Mouse (Mus musculus) spleen, adult 2 months (tissue): ENCODE data around the gene Thada.

Experiments
- CTCF ChIP-seq: fragments of 200-500 bp; IDR thresholded peaks from 2 replicates; pipeline ENCODE4 v1.5.1; 2011; ENCODE audit warnings: mild to moderate bottlenecking, inconsistent platforms; ENCODE audit not compliant: insufficient read depth, insufficient read length, insufficient replicate concordance; ENCODE audit errors: extremely low read depth
- POLR2A ChIP-seq: fragments of 200-500 bp; IDR thresholded peaks from 2 replicates; pipeline ENCODE4 v1.6.1; 2011; ENCODE audit warnings: low read depth, low read length, inconsistent platforms

- TF ChIP-seq CTCF (no peak), POLR2A (no peak)
These were observed 45.0 kb downstream of the Thada start for GRCm38 (mm10) chr17:84421042-84421441.
